Mouse (Mus musculus) hindbrain, embryonic 14.5 days (tissue): Measurements from ENCODE around the gene Polr2a. TPM values are rescaled to one million over a fixed set of nuclear protein-coding genes. Genes with fewer than 3 reads are reported as not detected.
"Not testable (repeated sequence)": the region's sequence is repeated elsewhere in the genome, so short reads cannot be mapped to it uniquely, and the experiment has no call there.

Source experiments
- ATAC-seq: fragments of 200-750 bp; cut with Nextera tagmentation; 2 replicates; pipeline ENCODE4 v1.8.0; 2017; ENCODE audit warnings: moderate number of reproducible peaks, mild to moderate bottlenecking, moderate TSS enrichment, moderate library complexity; ENCODE audit not compliant: low FRiP score
- DNase-seq: peaks from one replicate; pipeline ENCODE4 v3.0.0-alpha.2; 2015; ENCODE audit warnings: low spot score
- H3K27ac ChIP-seq: fragments of 300-500 bp; sonication (generic); 2 replicates; pipeline ENCODE4 v1.5.1; 2014; ENCODE audit warnings: mild to moderate bottlenecking, moderate library complexity
- H3K27me3 ChIP-seq: fragments of 300-500 bp; sonication (generic); 2 replicates; pipeline ENCODE4 v1.6.1; 2014; ENCODE audit warnings: mild to moderate bottlenecking, low read length, mixed read lengths; ENCODE audit not compliant: control insufficient read depth, insufficient read depth
- H3K36me3 ChIP-seq: fragments of 300-500 bp; sonication (generic); replicated peaks from 2 replicates; pipeline ENCODE4 v1.6.1; 2014; ENCODE audit not compliant: control insufficient read depth, insufficient read depth
- H3K4me1 ChIP-seq: fragments of 300-500 bp; sonication (generic); replicated peaks from 2 replicates; pipeline ENCODE4 v1.6.1; 2014; ENCODE audit warnings: antibody characterized with exemption, low read length, mixed read lengths; ENCODE audit not compliant: control insufficient read depth, insufficient read depth
- H3K4me2 ChIP-seq: fragments of 300-500 bp; sonication (generic); replicated peaks from 2 replicates; pipeline ENCODE4 v1.6.1; 2014; ENCODE audit warnings: mild to moderate bottlenecking, moderate library complexity
- H3K4me3 ChIP-seq: fragments of 300-500 bp; sonication (generic); replicated peaks from 2 replicates; pipeline ENCODE4 v1.5.1; 2014; ENCODE audit warnings: mild to moderate bottlenecking, low read length
- H3K9ac ChIP-seq: fragments of 300-500 bp; sonication (generic); 2 replicates; pipeline ENCODE4 v1.6.1; 2014
- H3K9me3 ChIP-seq: fragments of 300-500 bp; sonication (generic); 2 replicates; pipeline ENCODE4 v1.6.1; 2016; ENCODE audit warnings: low read length; ENCODE audit not compliant: control insufficient read depth
- WGBS: fragments of 180-500 bp; shearing (Covaris S2); extraction: QIAGEN DNeasy Blood & Tissue Kit; methylation state at CpG from one replicate; pipeline ENCODE4 v1.1.7; 2014; 5-methylcytosine and 5-hydroxymethylcytosine counted together
- polyA plus RNA-seq: library from polyadenylated mRNA; unstranded; fragments of >200 nt; fragmentation: Nextera tagmentation; extraction: Ambion mirVana; gene quantifications from 2 replicates; pipeline ENCODE4 v1.2.1, GENCODE M21; 2014

Gene Polr2a
- polyA plus RNA-seq, 1 experiment from 2014 or later = 24.3 TPM

- Histone ChIP-seq H3K27ac (no peak overlapping the region), H3K4me1 (no peaks in the 10 kb centered on the region), H3K9ac (no peak overlapping the region), H3K27me3 (no peaks in the 10 kb centered on the region), H3K9me3 (no peaks in the 10 kb centered on the region), H3K4me2 (no peak overlapping the region), H3K4me3 (no peak overlapping the region), H3K36me3 (no peaks in the 10 kb centered on the region)
- 50% methylated on average over 6 of the region's 6 CpGs for WGBS
- DNase-seq = no peak
- no peak for ATAC-seq
These were observed 51.5 kb downstream of the Polr2a start for GRCm38 (mm10) chr11:69706775-69707479.

- ATAC-seq (no peak), DNase-seq (no peak)
- Histone ChIP-seq H3K4me2 (no peak overlapping the region), H3K27me3 (no peaks in the 10 kb centered on the region), H3K36me3 (no peaks in the 10 kb centered on the region), H3K9me3 (no peaks in the 10 kb centered on the region), H3K4me3 (no peak overlapping the region), H3K27ac (no peak overlapping the region), H3K9ac (no peak overlapping the region), H3K4me1 (no peaks in the 10 kb centered on the region)
- WGBS = 57% methylated on average over 2 of the region's 2 CpGs
These were observed 53.8 kb downstream of the Polr2a start for GRCm38 (mm10) chr11:69704613-69705010.

- 67% methylated on average over 8 of the region's 8 CpGs for whole genome bisulfite sequencing
- Histone ChIP-seq H3K27me3 (no peaks in the 10 kb centered on the region), H3K4me1 (no peaks in the 10 kb centered on the region), H3K9me3 (no peaks in the 10 kb centered on the region), H3K4me3 (no peak overlapping the region), H3K27ac (no peak overlapping the region), H3K4me2 (no peak overlapping the region), H3K36me3 (no peaks in the 10 kb centered on the region), H3K9ac (no peak overlapping the region)
- ATAC-seq = no peak
- DNase-seq = no peak
These were observed 54.4 kb downstream of the Polr2a start for GRCm38 (mm10) chr11:69703814-69704612.

GRCm38 (mm10) chr11:69703381-69703780 is 55.1 kb downstream of the Polr2a start:
- H3K4me1 ChIP-seq, H3K9ac ChIP-seq, H3K9me3 ChIP-seq, H3K27ac ChIP-seq, H3K36me3 ChIP-seq, ATAC-seq, H3K4me2 ChIP-seq, H3K27me3 ChIP-seq, H3K4me3 ChIP-seq, DNase-seq: not testable (repeated sequence)
- WGBS = 56% methylated on average over 2 of the region's 3 CpGs

DNA sequence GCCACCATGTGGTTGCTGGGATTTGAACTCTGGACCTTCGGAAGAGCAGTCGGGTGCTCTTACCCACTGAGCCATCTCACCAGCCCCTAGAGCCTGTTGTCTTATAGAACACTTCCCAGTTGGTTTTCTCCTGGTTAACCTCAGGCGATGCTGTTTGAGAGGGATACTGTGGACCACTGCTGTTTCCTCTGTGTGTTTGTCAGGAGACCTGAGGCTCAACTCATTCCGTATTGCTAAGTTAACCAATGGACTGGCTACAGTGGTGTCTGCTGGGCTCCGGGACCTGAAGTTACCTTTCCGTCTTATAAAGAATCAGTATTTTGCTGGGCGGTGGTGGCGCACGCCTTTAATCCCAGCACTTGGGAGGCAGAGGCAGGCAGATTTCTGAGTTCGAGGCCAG is 55.6 kb downstream of the Polr2a start:
- 95% methylated on average over 10 of the region's 10 CpGs for WGBS
- ATAC-seq, H3K9ac ChIP-seq, H3K4me3 ChIP-seq, DNase-seq, H3K36me3 ChIP-seq, H3K27me3 ChIP-seq, H3K27ac ChIP-seq, H3K4me2 ChIP-seq, H3K9me3 ChIP-seq, H3K4me1 ChIP-seq: not testable (repeated sequence)

- H3K9me3 ChIP-seq = no peaks in the 10 kb centered on the region
- H3K36me3 ChIP-seq = no peaks in the 10 kb centered on the region
- no peak overlapping the region for H3K4me3 ChIP-seq
- H3K4me2 ChIP-seq = no peak overlapping the region
- peaks cover 3% of the 10 kb centered on the region; the same call in 1 of the 2 replicates for H3K4me1 ChIP-seq
- no peak overlapping the region for H3K27ac ChIP-seq
- DNase-seq (no peak), ATAC-seq (no peak)
- H3K27me3 ChIP-seq = no peaks in the 10 kb centered on the region
- 81% methylated on average over 1 of the region's 1 CpGs for WGBS
- no peak overlapping the region for H3K9ac ChIP-seq
These were observed 58.8 kb downstream of the Polr2a start for GRCm38 (mm10) chr11:69699595-69699994.

GRCm38 (mm10) chr11:69698574-69698973 is 59.9 kb downstream of the Polr2a start:
- DNase-seq = no peak
- no peak overlapping the region for H3K27ac ChIP-seq
- ATAC-seq = no peak
- no peaks in the 10 kb centered on the region for H3K9me3 ChIP-seq
- H3K9ac ChIP-seq = no peak overlapping the region
- WGBS = 71% methylated on average over 5 of the region's 5 CpGs
- H3K4me3 ChIP-seq = no peak overlapping the region
- no peaks in the 10 kb centered on the region for H3K36me3 ChIP-seq
- no peak overlapping the region for H3K4me2 ChIP-seq
- H3K4me1 ChIP-seq = peaks cover 3% of the 10 kb centered on the region; the same call in 1 of the 2 replicates
- no peaks in the 10 kb centered on the region for H3K27me3 ChIP-seq

DNA sequence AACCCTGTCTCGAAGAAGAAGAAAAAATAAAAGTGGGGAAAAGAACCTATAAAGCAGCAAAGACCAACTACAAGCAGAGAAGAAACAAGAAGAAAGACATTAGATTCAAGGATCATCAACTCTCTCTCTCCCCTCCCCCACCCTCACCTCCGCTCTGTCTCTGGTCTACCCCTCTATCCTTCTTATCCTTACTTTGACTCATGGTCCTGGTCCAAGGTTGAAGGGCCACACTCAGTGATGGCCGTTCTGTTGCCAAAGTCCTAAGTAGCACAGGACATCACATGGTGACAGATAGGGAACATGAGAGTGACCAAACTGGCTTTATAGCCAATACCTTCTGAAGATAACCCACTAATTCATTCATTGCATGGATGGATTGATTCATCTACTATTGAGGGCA is 61.0 kb downstream of the Polr2a start:
- H3K4me2 ChIP-seq = no peak overlapping the region
- DNase-seq (no peak), ATAC-seq (no peak)
- no peak overlapping the region for H3K27ac ChIP-seq
- no peak overlapping the region for H3K4me3 ChIP-seq
- WGBS = 93% methylated on average over 3 of the region's 3 CpGs
- H3K9ac ChIP-seq = no peak overlapping the region
- peaks cover 3% of the 10 kb centered on the region; the same call in 1 of the 2 replicates for H3K4me1 ChIP-seq
- H3K27me3 ChIP-seq = no peaks in the 10 kb centered on the region
- no peaks in the 10 kb centered on the region for H3K9me3 ChIP-seq
- no peaks in the 10 kb centered on the region for H3K36me3 ChIP-seq

DNA sequence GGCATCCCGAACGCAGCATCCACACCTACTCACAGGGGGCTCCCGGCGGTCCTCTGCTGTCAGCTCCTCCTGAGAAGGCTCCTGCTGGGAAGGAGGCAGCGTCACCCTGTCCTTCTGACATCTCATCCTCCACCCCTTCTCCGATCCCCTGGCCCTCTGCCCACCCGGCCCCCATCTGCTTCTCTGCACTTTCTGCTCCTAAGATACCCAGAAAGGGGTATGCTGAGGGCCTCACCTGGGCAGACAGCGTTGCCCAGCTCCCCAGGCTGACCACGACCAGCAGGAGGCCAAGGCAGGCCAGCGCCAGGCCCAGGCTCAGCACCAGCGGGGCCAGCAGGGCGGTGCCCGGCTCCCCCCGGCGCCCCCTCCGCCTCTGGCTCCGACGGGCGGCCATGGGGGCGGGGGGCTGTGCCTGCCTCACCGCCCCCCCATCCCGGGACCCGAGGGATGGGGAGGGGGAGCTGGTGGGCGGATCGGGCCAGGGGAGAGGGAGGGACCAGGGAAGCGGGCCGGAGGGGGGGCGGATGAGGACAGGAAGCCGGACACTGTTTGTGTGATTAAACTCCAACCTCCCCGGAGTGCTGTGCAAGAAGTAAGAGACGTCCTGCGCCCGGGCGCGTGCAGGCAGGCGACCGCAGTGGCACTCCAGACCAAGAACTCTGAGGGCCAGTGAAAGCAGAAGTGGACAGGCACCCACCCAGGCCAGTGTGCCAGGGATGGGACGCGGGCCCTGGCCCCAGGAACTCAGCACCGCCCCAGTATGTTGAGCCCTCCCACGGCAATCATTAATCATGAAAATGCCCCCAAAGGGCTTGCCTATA is 62.9 kb downstream of the Polr2a start, which contains the start of the genes Tnfsf12 and Tnfsfm13:
TSS of gene Tnfsf12 (minus strand) at position 489 of the 821 bp plus-strand sequence.
TSS of gene Tnfsfm13 (minus strand) at position 738 of the 821 bp plus-strand sequence.
- no peak within 1 kb of the TSS for H3K27ac ChIP-seq
- peak within 1 kb of the TSS; percentile 33 for H3K4me3 ChIP-seq
- ATAC-seq (no peak), DNase-seq (peak; percentile 34)
- H3K36me3 ChIP-seq = no peaks in the 10 kb centered on the region
- peaks cover 3% of the 10 kb centered on the region; the same call in 1 of the 2 replicates for H3K4me1 ChIP-seq
- peak within 1 kb of the TSS; percentile 71 for H3K4me2 ChIP-seq
- peak within 1 kb of the TSS; percentile 74 for H3K9ac ChIP-seq
- H3K9me3 ChIP-seq = no peaks in the 10 kb centered on the region
- H3K27me3 ChIP-seq = no peaks in the 10 kb centered on the region
- 1% methylated on average over 38 of the region's 41 CpGs for WGBS
